Mouse (Mus musculus): Measurements from ENCODE around the gene Skint9.
"Not testable (repeated sequence)": the region's sequence is repeated elsewhere in the genome, so short reads cannot be mapped to it uniquely, and the experiment has no call there.

Skint9 gene

GRCm38 (mm10) chr4:112433885-112434284, at the start of gene Skint9:
Skint9 (minus strand) TSS chr4:112433985.
- DNase-seq (ENCODE audit: low read depth, low spot score): no peak

- no peak for DNase-seq (ENCODE audit: low read depth, low spot score)
Observed at GRCm38 (mm10) chr4:112432685-112433084, 1.1 kb downstream of the Skint9 start.

GRCm38 (mm10) chr4:112432223-112432622, 1.6 kb downstream of the Skint9 start:
- no peak for DNase-seq (ENCODE audit: low read depth, low spot score)

- not testable (repeated sequence) for DNase-seq (ENCODE audit: low read depth, low spot score)
Observed at GRCm38 (mm10) chr4:112349111-112349510, 84.7 kb downstream of the Skint9 start.

Measured in brain, embryonic 18.5 days (tissue).